Mouse (Mus musculus) MEL (cell line): ENCODE results near the gene Tmem203.
A peak's percentile ranks its signal among the peaks of the same experiment; 100 is the strongest.

Source experiments
- BHLHE40 ChIP-seq: IDR thresholded peaks from 2 replicates; pipeline ENCODE4 v1.6.1; 2012; ENCODE audit warnings: low read depth, mild to moderate bottlenecking, inconsistent platforms, low read length, improper control_type of control experiment, borderline replicate concordance
- CTCF ChIP-seq, 3 experiments: IDR thresholded peaks in 2 of 3; conservative IDR thresholded peaks in 1 of 3; 2 replicates each; pipeline ENCODE4 v1.5.1; 2011 to 2012; ENCODE audit warnings: low read length in 3 of 3, low read depth in 2 of 3, mild to moderate bottlenecking in 2 of 3, improper control_type of control experiment in 1 of 3, inconsistent platforms in 1 of 3, mixed read lengths in 1 of 3, moderate library complexity in 1 of 3; ENCODE audit not compliant: control insufficient read depth in 1 of 3, insufficient read depth in 1 of 3, poor library complexity in 1 of 3, severe bottlenecking in 1 of 3
- GABPA ChIP-seq: IDR thresholded peaks from 2 replicates; pipeline ENCODE4 v1.6.1; 2012; ENCODE audit warnings: low read depth, mild to moderate bottlenecking, inconsistent platforms, low read length, improper control_type of control experiment, moderate library complexity
- HCFC1 ChIP-seq: IDR thresholded peaks from 2 replicates; pipeline ENCODE4 v1.6.1; 2012; ENCODE audit warnings: low read depth, mild to moderate bottlenecking, inconsistent platforms, low read length, improper control_type of control experiment, moderate library complexity
- MYB ChIP-seq: IDR thresholded peaks from 2 replicates; pipeline ENCODE4 v1.6.1; 2011; ENCODE audit warnings: mild to moderate bottlenecking, low read depth, low read length, improper control_type of control experiment
- MYC ChIP-seq: IDR thresholded peaks from 2 replicates; pipeline ENCODE4 v1.6.1; 2011; ENCODE audit warnings: low read depth, mild to moderate bottlenecking, low read length, improper control_type of control experiment, moderate library complexity
- NELFE ChIP-seq: IDR thresholded peaks from 2 replicates; pipeline ENCODE4 v1.6.1; 2011; ENCODE audit warnings: low read depth, low read length, improper control_type of control experiment
- POLR2A ChIP-seq, 2 experiments: IDR thresholded peaks; 2 replicates each; pipeline ENCODE4 v1.6.1; 2011 to 2012; ENCODE audit warnings: low read length in 2 of 2, mild to moderate bottlenecking in 2 of 2, control low read depth in 1 of 2, improper control_type of control experiment in 1 of 2, low read depth in 1 of 2, moderate library complexity in 1 of 2; ENCODE audit not compliant: control insufficient read depth in 1 of 2, insufficient read depth in 1 of 2, poor library complexity in 1 of 2
- POLR2AphosphoS2 ChIP-seq: IDR thresholded peaks from 2 replicates; pipeline ENCODE4 v1.6.1; 2011; ENCODE audit warnings: low read length, improper control_type of control experiment
- ZMIZ1 ChIP-seq: IDR thresholded peaks from 2 replicates; pipeline ENCODE4 v1.6.1; 2012; ENCODE audit warnings: low read depth, mild to moderate bottlenecking, inconsistent platforms, low read length, improper control_type of control experiment, moderate library complexity
- ZNF384 ChIP-seq: IDR thresholded peaks from 2 replicates; pipeline ENCODE4 v1.6.1; 2012; ENCODE audit warnings: low read depth, mild to moderate bottlenecking, inconsistent platforms, low read length, improper control_type of control experiment

DNA sequence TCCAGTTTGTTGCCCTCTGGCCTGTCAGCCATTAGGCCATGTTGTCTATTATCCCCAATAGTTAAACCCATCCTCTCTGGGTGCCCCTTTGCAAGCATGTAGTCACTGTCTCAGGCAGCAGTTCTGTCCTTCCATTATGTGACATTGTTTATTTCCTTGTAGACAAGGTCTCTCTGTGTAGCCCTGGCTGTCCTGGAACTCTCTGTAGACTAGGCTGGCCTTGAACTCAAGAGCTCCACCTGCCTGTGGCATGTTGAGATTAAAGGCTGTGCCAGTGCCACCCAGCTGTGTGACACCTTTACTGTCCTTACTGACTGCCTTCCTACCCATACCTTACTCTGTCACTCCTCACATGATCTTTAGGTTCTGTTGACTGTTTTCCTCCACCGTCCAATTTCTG, 2.9 kb upstream of the Tmem203 start:
- TF ChIP-seq HCFC1 (no peak), NELFE (no peak), ZNF384 (no peak), MYB (no peak), BHLHE40 (no peak), POLR2A (IDR thresholded peaks at IDR 0.05; ENCODE audit: control insufficient read depth in 1 of 2, insufficient read depth in 1 of 2, low read depth in 1 of 2, low read length in 2 of 2, poor library complexity in 1 of 2) (no peak), POLR2AphosphoS2 (no peak), GABPA (no peak), MYC (no peak), ZMIZ1 (no peak), CTCF (IDR thresholded peaks at IDR 0.05 in 2 of 3, conservative IDR thresholded peaks at IDR 0.05 in 1 of 3; ENCODE audit: control insufficient read depth in 1 of 3, insufficient read depth in 1 of 3, low read depth in 2 of 3, low read length in 3 of 3, poor library complexity in 1 of 3, severe bottlenecking in 1 of 3) (peak; percentile 49 to 66 (median 50))
